Mouse (Mus musculus) layer of hippocampus, adult 2 months (tissue): ENCODE measurements around the gene Atp5g2. TPM values are rescaled to one million over a fixed set of nuclear protein-coding genes. Genes with fewer than 3 reads are reported as not detected.

Source experiments
- DNase-seq, 2 experiments: peaks; one replicate each; pipeline ENCODE4 v3.0.0; 2022; ENCODE audit warnings: low spot score in 2 of 2
- H3K27ac ChIP-seq: fragments of 200-600 bp; 2 replicates; pipeline ENCODE4 v1.8.1; 2022
- H3K4me3 ChIP-seq: fragments of 200-600 bp; 2 replicates; pipeline ENCODE4 v1.8.1; 2022; ENCODE audit warnings: mild to moderate bottlenecking
- CTCF ChIP-seq: fragments of 200-600 bp; conservative IDR thresholded peaks from 2 replicates; pipeline ENCODE4 v1.8.1; 2022; ENCODE audit warnings: antibody characterized with exemption, mild to moderate bottlenecking, moderate library complexity
- long read RNA-seq, 2 experiments: library from polyadenylated mRNA; stranded (forward); transcript quantifications; one replicate each; pipeline ENCODE4 v2.0.0; 2021; ENCODE audit warnings: borderline mapping rate in 2 of 2
- total RNA-seq, 2 experiments: library from RNA; stranded (reverse); gene quantifications; 2 replicates each; pipeline ENCODE4 v1.2.3; 2021

The Atp5g2 gene
- total RNA-seq: 10 to 100 TPM; 11.0 to 11.5 TPM
- long read RNA-seq, experiment 1, transcript Atp5g2-202 (5 exons, 731 nt): major isoform, 23 of 80 reads
- long read RNA-seq, experiment 1, partial matches to known transcripts: 3 of 80 reads
- long read RNA-seq, experiment 1, other reads (novel, unspliced or antisense): 54 of 80 reads
- long read RNA-seq, experiment 2, transcript Atp5g2-202 (5 exons, 731 nt): major isoform, 44 of 123 reads
- long read RNA-seq, experiment 2, partial matches to known transcripts: 8 of 123 reads
- long read RNA-seq, experiment 2, other reads (novel, unspliced or antisense): 71 of 123 reads

DNA sequence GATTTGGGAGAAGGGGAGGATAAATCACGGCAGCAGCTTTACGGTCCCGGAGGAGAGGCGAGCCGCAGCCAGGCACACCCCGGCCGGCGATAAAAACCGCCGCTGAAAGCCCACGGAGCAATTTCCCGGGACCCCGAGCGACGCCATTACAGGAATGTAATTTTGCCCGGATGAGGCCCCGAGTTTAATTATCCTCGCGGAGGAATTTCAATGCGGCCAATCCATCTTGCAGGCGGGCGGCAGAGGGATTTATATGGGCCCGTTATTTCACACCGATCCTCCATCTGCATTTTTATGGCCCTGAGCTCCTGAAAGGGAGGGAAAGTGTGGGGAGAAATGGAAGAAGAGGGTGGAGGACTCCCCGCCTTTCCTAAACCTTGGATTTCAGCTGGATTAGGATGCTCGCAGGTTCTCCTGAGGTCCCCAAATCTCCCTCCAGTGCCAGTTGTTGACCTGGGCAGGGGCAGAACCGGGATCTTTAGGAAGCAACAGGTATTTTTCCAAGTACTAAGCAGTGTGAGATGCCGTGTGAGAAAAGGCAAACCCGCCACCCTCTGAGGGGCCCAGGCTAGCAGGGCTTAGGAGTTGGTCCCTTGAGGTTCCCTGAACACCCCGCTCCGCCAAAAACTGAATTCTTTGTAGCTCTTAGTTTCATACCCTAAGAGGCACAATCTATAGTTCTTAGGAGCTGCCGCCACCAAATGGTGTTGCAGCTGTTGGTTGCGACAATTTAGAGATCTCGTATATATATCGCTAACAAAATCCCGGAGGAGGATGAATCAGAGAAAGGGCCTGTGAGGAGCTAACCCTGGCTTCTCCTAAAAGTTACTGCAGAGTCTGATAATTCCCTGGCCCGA is at the start of gene Atp5g2:
Gene Atp5g2 (minus strand): TSS at position 138 of the 857 bp plus-strand sequence.
- no peak for TF ChIP-seq CTCF
- Histone ChIP-seq H3K4me3 (peak within 1 kb of the TSS; percentile 66), H3K27ac (peak within 1 kb of the TSS; percentile 100)
- no peak for DNase-seq

DNA sequence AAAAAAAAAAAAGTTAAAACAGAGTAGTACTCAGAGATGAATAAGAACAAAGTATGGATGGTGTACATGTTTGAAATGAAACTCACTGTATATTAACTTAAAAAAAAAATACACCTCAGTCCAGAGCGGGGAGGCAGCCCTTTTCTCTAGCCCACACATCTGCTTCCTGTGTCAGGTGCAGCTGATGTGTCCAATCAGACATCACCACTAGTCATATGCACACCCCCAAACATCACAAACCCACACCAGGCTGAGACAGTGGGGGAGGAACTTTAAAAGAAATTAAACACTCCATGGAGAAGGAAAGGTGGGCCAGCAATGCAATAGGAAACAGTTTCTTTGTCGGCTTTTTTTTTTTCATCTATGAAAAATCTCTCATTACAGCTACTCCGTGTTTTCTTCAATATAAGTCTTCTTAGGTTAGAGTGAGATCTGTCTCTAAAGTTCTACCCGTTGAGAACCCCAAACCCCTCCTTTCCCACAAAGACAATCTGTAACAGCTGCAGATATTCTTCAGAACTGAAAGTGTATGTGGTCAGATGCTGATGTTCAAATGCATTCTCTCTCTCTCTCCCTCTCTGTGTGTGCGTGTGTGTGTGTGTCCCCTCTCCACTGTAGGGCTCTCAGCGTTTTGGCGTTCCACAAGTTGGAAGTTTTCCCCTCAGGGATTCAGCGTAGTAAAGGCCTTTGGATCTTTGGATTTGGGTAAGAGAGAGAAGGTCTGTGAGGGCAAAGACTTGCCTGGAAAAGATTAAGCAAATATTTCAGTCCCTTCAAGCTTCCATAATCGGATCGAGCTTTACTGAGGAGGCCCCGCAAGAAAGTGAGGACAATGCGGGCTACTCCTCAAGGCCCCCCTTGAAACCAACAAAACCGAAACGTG is 49.1 kb upstream of the Atp5g2 start:
- peak overlapping the region; percentile 81 for H3K27ac ChIP-seq
- TF ChIP-seq CTCF: no peak

DNA sequence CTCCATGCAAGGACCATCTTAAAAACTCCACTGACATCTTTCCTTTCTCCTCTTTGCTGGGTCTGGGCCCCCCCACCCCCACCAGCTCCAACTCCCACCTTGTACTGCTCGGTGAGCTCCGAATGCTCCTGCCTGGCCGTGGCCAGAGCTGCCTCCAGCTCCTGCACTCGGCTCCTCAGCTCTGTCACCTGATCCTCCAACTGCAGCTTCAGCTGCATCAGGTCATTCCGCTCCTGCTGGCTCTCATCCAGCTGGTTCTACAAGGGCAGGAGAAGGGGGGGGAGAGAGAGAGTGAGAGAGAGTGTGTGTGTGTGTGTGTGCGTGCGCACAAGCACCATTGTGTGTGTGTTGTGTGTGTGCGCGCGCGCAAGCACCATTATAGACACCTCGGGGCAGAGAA is 44.0 kb upstream of the Atp5g2 start:
- DNase-seq: no peak
- 0 out of 2 replicates have a peak overlapping the region, but pooled peaks have one; percentile 28 for H3K27ac ChIP-seq

More for the DNA sequence above, 49.1 kb upstream of the Atp5g2 start:
- DNase-seq: no peak
- peak overlapping the region; percentile 65 for H3K4me3 ChIP-seq

DNA sequence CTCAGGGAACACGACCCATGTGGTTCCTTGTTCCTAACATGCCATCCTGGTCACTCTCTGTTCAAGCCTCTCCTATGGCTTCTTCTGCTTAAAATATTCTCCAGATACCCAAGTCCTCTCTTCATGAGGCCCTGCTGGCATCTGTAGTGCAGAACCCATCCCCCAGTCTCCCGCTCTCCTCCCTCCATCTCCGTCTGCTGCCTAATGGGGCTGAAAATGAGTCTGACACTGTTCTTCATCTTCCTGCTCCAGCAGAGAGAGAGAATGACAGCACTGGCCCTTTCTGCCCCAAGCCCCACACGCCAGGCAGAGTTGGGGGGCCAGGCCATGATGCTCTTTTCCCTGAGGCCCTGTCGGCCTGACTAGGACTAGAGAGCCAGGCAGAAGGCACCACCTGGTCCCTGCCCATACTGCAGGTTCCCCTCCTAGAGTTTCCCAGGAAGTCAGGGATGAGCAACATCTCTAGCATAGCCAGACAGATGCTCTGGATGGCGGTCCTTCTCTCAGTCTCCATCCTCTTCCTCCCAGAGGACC is 35.7 kb upstream of the Atp5g2 start:
- Histone ChIP-seq H3K27ac (peak overlapping the region; percentile 88), H3K4me3 (no peak overlapping the region)
- DNase-seq: peak in 1 of 2 experiments; percentile 55
- TF ChIP-seq CTCF: no peak

More for the DNA sequence above, 44.0 kb upstream of the Atp5g2 start:
- TF ChIP-seq CTCF: no peak
- H3K4me3 ChIP-seq: no peak overlapping the region

DNA sequence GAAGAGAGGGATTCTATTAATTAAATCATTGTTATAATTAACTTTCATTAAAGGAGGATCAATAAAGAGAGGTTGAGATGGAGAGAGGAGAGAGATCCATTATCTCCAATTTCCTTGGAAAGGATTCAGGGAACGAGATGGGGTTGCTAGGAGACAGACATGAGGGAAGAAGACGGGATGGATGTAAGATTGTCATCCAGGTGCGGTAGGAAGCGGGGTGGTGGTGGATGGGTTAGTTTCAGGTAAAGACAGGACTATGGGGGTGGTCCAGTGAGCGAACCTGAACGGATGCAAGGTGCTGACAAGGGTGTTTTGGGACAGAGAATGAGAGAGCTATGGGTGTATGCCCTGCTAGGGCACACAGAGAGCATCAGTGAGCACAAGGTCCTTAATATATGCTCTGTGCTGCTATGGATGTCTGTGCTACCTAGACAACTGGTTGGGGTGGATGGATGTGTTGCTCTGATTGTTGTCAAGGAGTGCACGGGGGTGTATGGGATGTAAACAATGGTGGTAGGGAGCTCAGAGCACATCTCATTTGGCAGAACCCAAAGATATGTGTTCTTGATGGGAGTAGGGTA is 33.9 kb upstream of the Atp5g2 start:
- Histone ChIP-seq H3K4me3 (no peak overlapping the region), H3K27ac (peak overlapping the region; percentile 78)
- no peak for DNase-seq
- TF ChIP-seq CTCF: no peak

DNA sequence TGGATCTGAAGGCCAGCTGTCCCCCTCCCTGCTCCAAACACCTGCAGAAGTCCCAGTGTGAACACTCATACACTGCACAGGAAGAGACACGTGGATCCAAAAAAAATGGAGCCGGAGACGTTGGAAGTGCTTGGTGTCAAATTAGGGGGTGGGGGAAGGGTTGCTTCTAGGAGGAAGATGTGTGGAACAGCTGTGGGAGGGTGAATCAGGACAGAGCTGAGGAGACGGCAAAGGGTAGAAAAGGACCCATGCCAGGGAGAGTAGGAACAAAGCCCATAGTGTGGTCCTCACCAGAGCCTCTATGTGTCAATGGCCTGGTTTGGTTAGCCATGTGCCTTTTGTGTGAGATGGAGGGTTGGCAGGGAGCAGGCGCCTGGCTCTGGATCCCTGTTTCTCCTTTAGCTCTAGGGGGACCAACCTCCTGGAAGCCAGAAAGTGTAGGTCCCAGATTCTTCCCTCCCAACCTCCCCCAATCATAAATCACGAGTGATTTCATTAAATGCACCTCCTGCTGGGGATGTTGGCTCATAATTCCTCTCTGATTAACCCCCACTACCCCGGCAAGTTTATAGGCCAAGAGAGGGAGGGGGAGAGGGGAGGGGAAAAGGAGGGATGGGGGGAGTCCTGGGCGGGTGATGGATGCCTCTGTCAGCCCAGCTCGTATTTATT is 33.2 kb upstream of the Atp5g2 start:
- H3K4me3 ChIP-seq: no peak overlapping the region
- H3K27ac ChIP-seq: peak overlapping the region; percentile 78
- no peak for DNase-seq
- TF ChIP-seq CTCF: no peak

DNA sequence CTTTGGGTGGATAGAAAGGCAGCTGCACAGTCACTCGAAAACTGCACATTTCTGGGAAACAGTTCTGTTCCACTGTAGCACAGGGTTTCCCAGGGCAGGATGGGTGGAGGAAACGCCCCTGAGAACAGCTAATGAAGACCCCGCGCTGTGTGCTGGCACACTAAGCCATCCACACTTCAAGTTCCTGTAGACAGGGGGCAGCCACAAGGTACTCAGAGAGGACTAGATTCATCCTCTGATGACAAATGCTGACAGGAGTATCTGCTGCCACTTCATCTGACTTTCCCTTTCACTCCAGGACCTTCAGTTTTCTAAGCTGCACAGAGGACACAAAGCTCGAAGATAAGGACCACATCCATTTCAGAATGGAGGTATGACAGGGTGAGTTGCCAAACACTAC is 32.7 kb upstream of the Atp5g2 start:
- TF ChIP-seq CTCF: peak; percentile 67
- no peak overlapping the region for H3K4me3 ChIP-seq
- H3K27ac ChIP-seq: peak overlapping the region; percentile 78
- no peak for DNase-seq

DNA sequence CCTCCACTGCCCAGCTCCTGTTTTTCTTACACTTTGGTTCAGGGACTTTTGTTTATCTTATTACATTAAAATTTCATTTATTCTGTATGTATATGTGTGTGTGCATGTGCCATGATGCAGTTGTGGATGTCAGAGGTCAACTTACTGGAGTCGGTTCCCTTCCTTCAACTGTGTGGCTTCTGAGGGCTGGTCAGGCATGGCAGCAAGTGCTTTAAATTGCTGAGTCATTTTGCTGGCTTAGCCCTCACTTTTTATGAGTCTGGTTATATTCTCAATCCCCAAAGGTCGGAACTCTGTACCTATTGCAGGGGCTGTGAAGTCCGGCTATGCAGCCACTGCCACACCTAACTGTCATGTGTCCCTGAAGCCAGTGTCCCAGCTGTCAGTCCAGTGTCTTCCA is 30.8 kb upstream of the Atp5g2 start:
- Histone ChIP-seq H3K27ac (no peak overlapping the region), H3K4me3 (no peak overlapping the region)
- TF ChIP-seq CTCF: no peak
- DNase-seq: no peak

DNA sequence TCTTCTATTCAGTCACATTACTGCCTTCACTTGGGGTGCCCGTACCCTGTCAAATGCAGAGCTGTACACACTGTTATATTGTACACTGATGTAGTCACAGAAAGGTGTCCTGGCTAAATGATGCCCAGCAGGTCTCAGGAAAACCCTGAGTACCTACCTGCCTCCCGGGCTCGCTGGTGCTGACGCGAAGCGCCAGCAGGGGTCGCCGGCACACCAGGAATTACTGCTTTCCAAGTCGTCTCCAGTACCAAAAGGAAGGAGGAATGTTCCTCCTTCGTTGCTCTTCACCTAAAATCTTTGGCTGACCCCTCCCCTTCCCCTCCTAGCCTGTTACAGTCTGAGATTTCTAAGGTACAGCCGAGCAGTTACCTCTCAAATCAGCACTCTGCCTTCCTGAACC is 26.0 kb upstream of the Atp5g2 start:
- peak; percentile 97 for TF ChIP-seq CTCF
- H3K27ac ChIP-seq: no peak overlapping the region
- no peak overlapping the region for H3K4me3 ChIP-seq
- DNase-seq: peak; percentile 79 to 89

DNA sequence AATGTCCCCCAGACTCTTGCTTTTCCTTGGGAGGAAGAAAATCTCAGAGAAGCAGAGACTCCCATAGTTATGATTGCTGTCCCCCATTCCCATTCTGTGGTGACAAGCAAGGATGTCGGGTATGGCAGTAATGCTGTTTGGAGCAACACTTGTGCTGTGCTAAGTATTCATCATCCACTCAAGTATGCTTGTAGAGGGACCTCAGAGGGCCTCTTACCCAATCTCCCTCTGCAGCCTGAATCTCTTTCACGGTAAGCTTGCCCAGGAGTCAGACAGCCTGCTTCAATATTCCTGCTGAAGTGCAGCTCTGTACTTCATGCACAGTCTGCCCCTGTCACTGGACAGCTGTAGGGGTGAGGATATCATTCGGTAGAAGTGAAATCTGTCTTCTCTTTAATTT is 24.7 kb upstream of the Atp5g2 start:
- TF ChIP-seq CTCF: no peak
- no peak for DNase-seq
- no peak overlapping the region for H3K4me3 ChIP-seq
- no peak overlapping the region for H3K27ac ChIP-seq

DNA sequence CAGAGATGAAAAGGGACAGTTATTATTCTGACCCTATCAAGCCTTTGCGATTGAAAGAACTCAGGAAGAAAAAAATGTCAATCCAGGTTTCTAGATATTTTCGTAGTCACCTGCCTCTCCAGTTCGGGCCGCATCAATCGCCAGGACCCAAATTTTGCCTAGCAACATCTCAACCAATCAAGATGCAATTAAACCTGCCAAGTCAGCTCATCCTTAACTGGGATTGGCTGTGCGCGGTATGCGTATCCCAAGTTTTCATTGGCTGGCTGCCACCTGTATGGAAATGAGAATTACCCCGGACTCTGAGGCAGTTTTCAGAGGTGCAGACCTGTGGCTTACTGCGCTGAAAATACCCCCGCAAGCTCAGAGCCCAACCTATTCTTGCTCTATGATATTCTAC is 21.4 kb upstream of the Atp5g2 start:
- Histone ChIP-seq H3K4me3 (peak overlapping the region; percentile 62), H3K27ac (peak overlapping the region; percentile 88)
- no peak for TF ChIP-seq CTCF
- peak; percentile 80 to 87 for DNase-seq

DNA sequence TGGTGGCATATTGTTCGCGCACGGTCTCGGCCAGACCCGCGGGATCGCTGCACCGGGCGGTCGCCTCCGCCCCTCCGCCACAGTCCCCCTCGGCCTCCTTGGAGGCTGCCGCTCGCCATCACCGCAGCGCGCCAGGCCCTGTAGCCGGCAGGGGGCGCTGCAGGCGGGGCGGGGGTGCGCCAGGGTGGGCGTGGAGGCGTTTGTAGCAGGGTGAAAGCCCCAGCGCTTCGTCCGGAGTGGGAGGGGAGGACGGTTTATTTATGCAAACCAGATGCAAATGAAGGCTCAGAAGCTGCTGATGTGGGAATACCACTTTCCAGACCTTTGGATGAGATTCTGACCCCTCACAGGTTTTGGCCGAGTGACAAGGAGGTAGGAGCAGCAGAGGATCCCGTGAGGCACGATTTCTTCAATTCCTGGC is 20.8 kb upstream of the Atp5g2 start:
- peak overlapping the region; percentile 62 for H3K4me3 ChIP-seq
- H3K27ac ChIP-seq: peak overlapping the region; percentile 88
- DNase-seq: peak; percentile 66 to 84
- peak; percentile 97 for TF ChIP-seq CTCF
